Mouse (Mus musculus) limb, embryonic 14.5 days (tissue): Measurements from ENCODE around the gene Asic2. TPM values are rescaled to one million over a fixed set of nuclear protein-coding genes. Genes with fewer than 3 reads are reported as not detected.

Experiments
- ATAC-seq: fragments of 200-750 bp; cut with Nextera tagmentation; 2 replicates; pipeline ENCODE4 v1.8.0; 2017; ENCODE audit warnings: low read depth, moderate number of reproducible peaks, moderate TSS enrichment; ENCODE audit not compliant: low FRiP score
- DNase-seq: peaks from one replicate; pipeline ENCODE4 v3.0.0-alpha.2; 2015; ENCODE audit warnings: low spot score
- H3K27ac ChIP-seq: fragments of 300-500 bp; sonication (generic); replicated peaks from 2 replicates; pipeline ENCODE4 v1.5.1; 2014; ENCODE audit warnings: low read depth, mild to moderate bottlenecking, low read length, moderate library complexity, mixed read lengths
- H3K27me3 ChIP-seq: fragments of 300-500 bp; sonication (generic); 2 replicates; pipeline ENCODE4 v1.6.1; 2014; ENCODE audit warnings: low read length, mixed read lengths; ENCODE audit not compliant: control insufficient read depth, insufficient read depth
- H3K36me3 ChIP-seq: fragments of 300-500 bp; sonication (generic); 2 replicates; pipeline ENCODE4 v1.6.1; 2014; ENCODE audit warnings: mild to moderate bottlenecking, low read length, moderate library complexity, mixed read lengths; ENCODE audit not compliant: control insufficient read depth, insufficient read depth
- H3K4me1 ChIP-seq: fragments of 300-500 bp; sonication (generic); 2 replicates; pipeline ENCODE4 v1.6.1; 2014; ENCODE audit warnings: antibody characterized with exemption, low read length, mixed read lengths; ENCODE audit not compliant: control insufficient read depth, insufficient read depth
- H3K4me2 ChIP-seq: fragments of 300-500 bp; sonication (generic); replicated peaks from 2 replicates; pipeline ENCODE4 v1.6.1; 2014; ENCODE audit warnings: low read depth, mild to moderate bottlenecking, low read length, moderate library complexity; ENCODE audit not compliant: severe bottlenecking
- H3K4me3 ChIP-seq: fragments of 300-500 bp; sonication (generic); replicated peaks from 2 replicates; pipeline ENCODE4 v1.5.1; 2014; ENCODE audit warnings: low read length
- H3K9ac ChIP-seq: fragments of 300-500 bp; sonication (generic); 2 replicates; pipeline ENCODE4 v1.6.1; 2014; ENCODE audit warnings: mild to moderate bottlenecking, low read depth, low read length, moderate library complexity; ENCODE audit not compliant: severe bottlenecking
- H3K9me3 ChIP-seq: fragments of 300-500 bp; sonication (generic); 2 replicates; pipeline ENCODE4 v1.6.1; 2016; ENCODE audit warnings: low read length; ENCODE audit not compliant: control insufficient read depth
- POLR2A ChIP-seq: fragments of 200-500 bp; IDR thresholded peaks from 2 replicates; pipeline ENCODE4 v1.8.0; 2012; ENCODE audit warnings: inconsistent platforms, mild to moderate bottlenecking, moderate library complexity, borderline replicate concordance; ENCODE audit not compliant: insufficient read depth, insufficient read length; ENCODE audit errors: extremely low read depth
- WGBS: fragments of 180-500 bp; shearing (Covaris S2); extraction: QIAGEN DNeasy Blood & Tissue Kit; methylation state at CpG from one replicate; pipeline ENCODE4 v1.1.7; 2014; 5-methylcytosine and 5-hydroxymethylcytosine counted together
- polyA plus RNA-seq, 2 experiments: library from polyadenylated mRNA; depleted of rRNA in 1 of 2; stranded (reverse) in 1 of 2; unstranded in 1 of 2; fragments of >200 nt; fragmentation: Nextera tagmentation in 1 of 2; extraction: Ambion mirVana in 1 of 2; gene quantifications; 2 replicates each; pipeline versions ENCODE4 v1.2.1 to v1.2.3; 2012 to 2014

The Asic2 gene
- polyA plus RNA-seq, 2 experiments: 0.72 to 1.3 TPM

GRCm38 (mm10) chr11:81474121-81474520 is 494.1 kb downstream of the Asic2 start:
- H3K4me1 ChIP-seq: no peaks in the 10 kb centered on the region
- H3K4me3 ChIP-seq: no peak overlapping the region
- TF ChIP-seq POLR2A: no peak
- DNase-seq (no peak), ATAC-seq (no peak)
- WGBS: 67% methylated on average over 2 of the region's 2 CpGs
- H3K27ac ChIP-seq: no peak overlapping the region
- H3K36me3 ChIP-seq: no peaks in the 10 kb centered on the region
- no peaks in the 10 kb centered on the region for H3K27me3 ChIP-seq
- no peaks in the 10 kb centered on the region for H3K9me3 ChIP-seq
- H3K9ac ChIP-seq: no peak overlapping the region
- no peak overlapping the region for H3K4me2 ChIP-seq

DNA sequence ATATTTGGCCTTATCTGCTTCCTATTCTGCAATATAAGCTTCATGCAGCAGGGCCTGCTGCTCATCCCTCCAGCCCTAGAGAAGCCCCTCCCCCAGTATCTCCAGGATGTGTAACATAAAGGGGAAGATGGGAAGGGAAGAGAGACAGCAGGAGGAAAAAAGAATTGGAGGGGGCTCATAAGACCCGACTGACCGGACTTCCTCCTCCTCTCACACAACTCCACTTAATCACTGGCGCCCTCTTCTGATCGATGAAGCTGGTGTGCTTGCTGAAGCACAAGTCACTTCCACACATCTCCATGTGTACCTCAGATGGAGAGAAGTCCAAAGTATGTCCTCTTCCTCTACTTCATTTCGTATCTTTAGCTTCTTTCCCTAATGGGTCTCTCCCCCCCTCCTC is 506.1 kb downstream of the Asic2 start:
- Histone ChIP-seq H3K9ac (no peak overlapping the region), H3K4me1 (no peaks in the 10 kb centered on the region), H3K9me3 (no peaks in the 10 kb centered on the region), H3K36me3 (no peaks in the 10 kb centered on the region), H3K4me3 (no peak overlapping the region), H3K4me2 (no peak overlapping the region), H3K27me3 (no peaks in the 10 kb centered on the region), H3K27ac (no peak overlapping the region)
- ATAC-seq: no peak
- DNase-seq: peak; percentile 21
- TF ChIP-seq POLR2A: no peak
- 7% methylated on average over 5 of the region's 5 CpGs for WGBS

- H3K27me3 ChIP-seq: no peaks in the 10 kb centered on the region
- ATAC-seq: no peak
Measured at GRCm38 (mm10) chr11:81461748-81462147, 506.5 kb downstream of the Asic2 start.

DNA sequence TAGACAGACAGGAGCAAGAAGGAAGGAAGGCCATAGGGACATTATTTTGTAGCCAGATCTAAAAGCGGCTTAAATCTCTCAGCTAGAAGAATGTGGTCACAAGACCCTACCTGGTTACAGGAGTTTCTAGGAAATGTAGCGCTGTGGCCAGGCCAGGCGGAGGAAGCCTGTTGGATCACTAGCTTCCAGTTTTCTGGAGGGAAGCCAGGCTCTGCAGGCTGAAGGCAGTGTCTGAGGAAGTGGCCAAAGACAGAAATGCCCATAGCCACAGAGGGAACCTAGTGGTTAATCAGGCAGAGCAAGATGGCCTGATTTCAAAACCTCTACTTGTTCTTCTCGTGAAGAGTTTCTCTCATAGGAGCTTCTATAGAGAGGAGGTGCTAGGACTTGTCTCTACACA is 513.3 kb downstream of the Asic2 start:
- no peak for DNase-seq
- no peak overlapping the region for H3K9ac ChIP-seq
- no peak overlapping the region for H3K4me2 ChIP-seq
- ATAC-seq: no peak
- no peak for TF ChIP-seq POLR2A
- peaks cover 21% of the 10 kb centered on the region for H3K4me1 ChIP-seq
- H3K9me3 ChIP-seq: no peaks in the 10 kb centered on the region
- no peaks in the 10 kb centered on the region for H3K36me3 ChIP-seq
- H3K4me3 ChIP-seq: no peak overlapping the region
- H3K27ac ChIP-seq: no peak overlapping the region
- WGBS: 54% methylated on average over 4 of the region's 4 CpGs
- H3K27me3 ChIP-seq: no peaks in the 10 kb centered on the region

More at GRCm38 (mm10) chr11:81461748-81462147, 506.5 kb downstream of the Asic2 start:
- no peaks in the 10 kb centered on the region for H3K4me1 ChIP-seq
- H3K36me3 ChIP-seq: no peaks in the 10 kb centered on the region
- H3K4me2 ChIP-seq: no peak overlapping the region
- H3K4me3 ChIP-seq: no peak overlapping the region
- no peak for DNase-seq
- no peak overlapping the region for H3K9ac ChIP-seq
- H3K27ac ChIP-seq: no peak overlapping the region
- 34% methylated on average over 4 of the region's 4 CpGs for WGBS
- TF ChIP-seq POLR2A: no peak
- H3K9me3 ChIP-seq: no peaks in the 10 kb centered on the region

DNA sequence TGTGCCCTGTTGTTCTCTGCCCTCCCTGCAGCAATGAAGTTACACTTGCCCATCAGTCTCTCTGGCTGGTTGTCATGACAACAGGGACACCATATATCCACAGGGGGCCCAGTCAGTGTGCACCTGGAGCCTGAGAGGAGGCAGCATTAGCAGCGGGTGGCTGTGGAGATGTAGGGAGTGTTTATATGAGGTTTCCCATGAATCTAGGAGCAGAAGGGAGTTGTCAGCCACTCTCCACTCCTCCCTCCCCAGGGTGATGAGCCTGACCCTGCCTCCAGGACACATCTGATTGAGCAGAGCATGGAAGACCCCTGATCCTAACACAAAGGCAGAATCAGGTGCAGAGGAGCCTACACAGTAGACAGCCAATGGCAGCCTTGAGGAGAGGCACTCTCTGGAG is 514.1 kb downstream of the Asic2 start:
- peaks cover 29% of the 10 kb centered on the region for H3K4me1 ChIP-seq
- no peak for TF ChIP-seq POLR2A
- DNase-seq: no peak
- H3K9ac ChIP-seq: no peak overlapping the region
- no peak overlapping the region for H3K27ac ChIP-seq
- H3K9me3 ChIP-seq: no peaks in the 10 kb centered on the region
- 23% methylated on average over 1 of the region's 1 CpGs for WGBS
- H3K27me3 ChIP-seq: no peaks in the 10 kb centered on the region
- H3K4me2 ChIP-seq: no peak overlapping the region
- H3K36me3 ChIP-seq: no peaks in the 10 kb centered on the region
- H3K4me3 ChIP-seq: no peak overlapping the region
- ATAC-seq: no peak

GRCm38 (mm10) chr11:81449271-81449705 is 519.0 kb downstream of the Asic2 start:
- H3K27me3 ChIP-seq: no peaks in the 10 kb centered on the region
- H3K9me3 ChIP-seq: no peaks in the 10 kb centered on the region
- 8% methylated on average over 2 of the region's 3 CpGs for WGBS
- DNase-seq: peak; percentile 68
- TF ChIP-seq POLR2A: no peak
- H3K27ac ChIP-seq: no peak overlapping the region
- peak; percentile 77 for ATAC-seq
- H3K4me3 ChIP-seq: no peak overlapping the region
- no peak overlapping the region for H3K4me2 ChIP-seq
- no peak overlapping the region for H3K9ac ChIP-seq
- H3K4me1 ChIP-seq: peaks cover 21% of the 10 kb centered on the region
- H3K36me3 ChIP-seq: no peaks in the 10 kb centered on the region
